Mouse (Mus musculus) thymus, postnatal 36 days (tissue): Measurements from ENCODE around the gene Ints14.
"Not testable (repeated sequence)": the region's sequence is repeated elsewhere in the genome, so short reads cannot be mapped to it uniquely, and the experiment has no call there.

Source experiments
- DNase-seq, 2 experiments: peaks; one replicate each; pipeline ENCODE4 v3.0.0; 2022; ENCODE audit warnings: mixed read lengths in 2 of 2

Gene Ints14

GRCm38 (mm10) chr9:64953190-64953589, 7.5 kb upstream of the Ints14 start:
- no peak for DNase-seq

GRCm38 (mm10) chr9:64956337-64956736, 4.4 kb upstream of the Ints14 start:
- peak; percentile 32 to 51 for DNase-seq

- no peak for DNase-seq
These were observed 3.4 kb upstream of the Ints14 start for GRCm38 (mm10) chr9:64957276-64957675.

- DNase-seq = no peak
These were observed 244 bp downstream of the Ints14 start for GRCm38 (mm10) chr9:64960978-64961320.

- no peak for DNase-seq
These were observed 19.8 kb downstream of the Ints14 start for GRCm38 (mm10) chr9:64980548-64980947.

- DNase-seq = no peak
These were observed 21.2 kb downstream of the Ints14 start for GRCm38 (mm10) chr9:64981904-64982303.

- DNase-seq = no peak
These were observed 24.5 kb downstream of the Ints14 start for GRCm38 (mm10) chr9:64985037-64985794.

GRCm38 (mm10) chr9:64985807-64986206, 25.1 kb downstream of the Ints14 start:
- no peak for DNase-seq

GRCm38 (mm10) chr9:64987651-64988050, 26.9 kb downstream of the Ints14 start:
- no peak for DNase-seq

- DNase-seq = no peak
These were observed 27.7 kb downstream of the Ints14 start for GRCm38 (mm10) chr9:64988443-64988842.

- DNase-seq = no peak
These were observed 29.6 kb downstream of the Ints14 start for GRCm38 (mm10) chr9:64990291-64990690.

GRCm38 (mm10) chr9:64995464-64995863, 34.8 kb downstream of the Ints14 start:
- not testable (repeated sequence) for DNase-seq

- no peak for DNase-seq
These were observed 40.8 kb downstream of the Ints14 start for GRCm38 (mm10) chr9:65001481-65001880.

GRCm38 (mm10) chr9:65005737-65006136, 45.0 kb downstream of the Ints14 start:
- no peak for DNase-seq

GRCm38 (mm10) chr9:65010632-65011031, 49.9 kb downstream of the Ints14 start:
- peak; percentile 6 to 28 for DNase-seq

- DNase-seq = peak; percentile 21 to 27
These were observed 50.6 kb downstream of the Ints14 start for GRCm38 (mm10) chr9:65011304-65011703.

GRCm38 (mm10) chr9:65015461-65016222, 54.9 kb downstream of the Ints14 start:
- DNase-seq = no peak

- no peak for DNase-seq
These were observed 55.7 kb downstream of the Ints14 start for GRCm38 (mm10) chr9:65016241-65016977.

- DNase-seq = no peak
These were observed 56.5 kb downstream of the Ints14 start for GRCm38 (mm10) chr9:65016978-65017827.

- no peak for DNase-seq
These were observed 57.2 kb downstream of the Ints14 start for GRCm38 (mm10) chr9:65017896-65018295.

GRCm38 (mm10) chr9:65018588-65019121, 58.0 kb downstream of the Ints14 start:
- DNase-seq = no peak

- DNase-seq = no peak
These were observed 58.4 kb downstream of the Ints14 start for GRCm38 (mm10) chr9:65019146-65019545.
